Mouse (Mus musculus) heart, embryonic 14.5 days (tissue): Measurements from ENCODE around the gene Smarca2. TPM values are rescaled to one million over a fixed set of nuclear protein-coding genes. Genes with fewer than 3 reads are reported as not detected.
"Not testable (repeated sequence)": the region's sequence is repeated elsewhere in the genome, so short reads cannot be mapped to it uniquely, and the experiment has no call there.

Experiments
- ATAC-seq: fragments of 200-750 bp; cut with Nextera tagmentation; 2 replicates; pipeline ENCODE4 v1.8.0; 2017; ENCODE audit warnings: low read depth, moderate TSS enrichment; ENCODE audit not compliant: insufficient number of reproducible peaks, insufficient read depth, low FRiP score
- H3K27ac ChIP-seq, 2 experiments: fragments of 200-500 bp in 1 of 2; fragments of 300-500 bp in 1 of 2; sonication (generic) in 1 of 2; replicated peaks in 1 of 2; 2 replicates each; pipeline ENCODE4 v1.5.1; 2012 to 2014; ENCODE audit warnings: low read depth in 2 of 2, low read length in 2 of 2, control low read depth in 1 of 2, mild to moderate bottlenecking in 1 of 2, mixed read lengths in 1 of 2; ENCODE audit not compliant: control insufficient read depth in 1 of 2, insufficient read depth in 1 of 2
- H3K27me3 ChIP-seq: fragments of 300-500 bp; sonication (generic); 2 replicates; pipeline ENCODE4 v1.6.1; 2014; ENCODE audit warnings: mild to moderate bottlenecking, low read length, control low read depth; ENCODE audit not compliant: control insufficient read depth, insufficient read depth
- H3K36me3 ChIP-seq: fragments of 300-500 bp; sonication (generic); 2 replicates; pipeline ENCODE4 v1.6.1; 2014; ENCODE audit warnings: mild to moderate bottlenecking, control low read depth, low read length, mixed read lengths; ENCODE audit not compliant: control insufficient read depth, insufficient read depth
- H3K4me1 ChIP-seq, 2 experiments: fragments of 200-500 bp in 1 of 2; fragments of 300-500 bp in 1 of 2; sonication (generic) in 1 of 2; 2 replicates each; pipeline ENCODE4 v1.6.1; 2012 to 2014; ENCODE audit warnings: low read length in 2 of 2, control low read depth in 1 of 2, mixed read lengths in 1 of 2; ENCODE audit not compliant: control insufficient read depth in 2 of 2, insufficient read depth in 2 of 2
- H3K4me2 ChIP-seq: fragments of 300-500 bp; sonication (generic); 2 replicates; pipeline ENCODE4 v1.6.1; 2014; ENCODE audit warnings: mild to moderate bottlenecking, low read length
- H3K4me3 ChIP-seq, 2 experiments: fragments of 200-500 bp in 1 of 2; fragments of 300-500 bp in 1 of 2; sonication (generic) in 1 of 2; 2 replicates each; pipeline ENCODE4 v1.5.1; 2012 to 2014; ENCODE audit warnings: low read length in 2 of 2, mild to moderate bottlenecking in 2 of 2, control low read depth in 1 of 2, low read depth in 1 of 2, moderate library complexity in 1 of 2; ENCODE audit not compliant: control insufficient read depth in 1 of 2, insufficient read depth in 1 of 2
- H3K9ac ChIP-seq: fragments of 300-500 bp; sonication (generic); 2 replicates; pipeline ENCODE4 v1.6.1; 2014; ENCODE audit warnings: mild to moderate bottlenecking, low read length
- H3K9me3 ChIP-seq: fragments of 300-500 bp; sonication (generic); 2 replicates; pipeline ENCODE4 v1.6.1; 2016; ENCODE audit warnings: low read length, control low read depth; ENCODE audit not compliant: control insufficient read depth
- WGBS: fragments of 180-500 bp; shearing (Covaris S2); extraction: QIAGEN DNeasy Blood & Tissue Kit; methylation state at CpG from one replicate; pipeline ENCODE4 v1.1.7; 2014; 5-methylcytosine and 5-hydroxymethylcytosine counted together
- polyA plus RNA-seq: library from polyadenylated mRNA; unstranded; fragments of >200 nt; fragmentation: Nextera tagmentation; extraction: Ambion mirVana; gene quantifications from 2 replicates; pipeline ENCODE4 v1.2.1, GENCODE M21; 2014

Gene Smarca2
- polyA plus RNA-seq, 1 experiment from 2014 or later: 32.3 TPM

- no peak for ATAC-seq
- Histone ChIP-seq H3K36me3 (no peaks in the 10 kb centered on the region), H3K4me1 (peaks cover 8 to 10% of the 10 kb centered on the region in 2 experiments), H3K9ac (no peak overlapping the region), H3K4me2 (no peak overlapping the region), H3K4me3 (no peak overlapping the region), H3K27ac (no peak overlapping the region), H3K27me3 (no peaks in the 10 kb centered on the region), H3K9me3 (no peaks in the 10 kb centered on the region)
- WGBS: 65% methylated on average over 2 of the region's 2 CpGs
These were observed 128.2 kb downstream of the Smarca2 start for GRCm38 (mm10) chr19:26733055-26733454.

- ATAC-seq: no peak
- H3K4me2 ChIP-seq: 0 out of 2 replicates have a peak overlapping the region, but pooled peaks have one; percentile 19
- H3K36me3 ChIP-seq: no peaks in the 10 kb centered on the region
- 0 out of 2 replicates have a peak overlapping the region, but pooled peaks have one; percentile 28 for H3K9ac ChIP-seq
- peak overlapping the region; percentile 14 to 27; a peak in 1 of 4 replicates for H3K27ac ChIP-seq
- peaks cover 8% of the 10 kb centered on the region in 2 experiments for H3K4me1 ChIP-seq
- H3K4me3 ChIP-seq: no peak overlapping the region
- WGBS: 43% methylated on average over 7 of the region's 7 CpGs
- no peaks in the 10 kb centered on the region for H3K27me3 ChIP-seq
- H3K9me3 ChIP-seq: no peaks in the 10 kb centered on the region
These were observed 128.8 kb downstream of the Smarca2 start for GRCm38 (mm10) chr19:26733546-26734100.

GRCm38 (mm10) chr19:26734704-26735109 lies 129.9 kb downstream of the Smarca2 start:
- no peak overlapping the region for H3K9ac ChIP-seq
- ATAC-seq: no peak
- H3K4me1 ChIP-seq: peaks cover 8% of the 10 kb centered on the region in 2 experiments
- no peaks in the 10 kb centered on the region for H3K36me3 ChIP-seq
- no peaks in the 10 kb centered on the region for H3K9me3 ChIP-seq
- no peak overlapping the region for H3K4me3 ChIP-seq
- no peak overlapping the region for H3K27ac ChIP-seq
- H3K27me3 ChIP-seq: no peaks in the 10 kb centered on the region
- H3K4me2 ChIP-seq: no peak overlapping the region
- WGBS: 85% methylated on average over 10 of the region's 10 CpGs

- not testable (repeated sequence) for H3K27ac ChIP-seq, H3K27me3 ChIP-seq, ATAC-seq, H3K4me2 ChIP-seq, H3K36me3 ChIP-seq, H3K4me3 ChIP-seq, H3K9me3 ChIP-seq, H3K9ac ChIP-seq, H3K4me1 ChIP-seq
- WGBS: 84% methylated on average over 4 of the region's 4 CpGs
These were observed 140.2 kb downstream of the Smarca2 start for GRCm38 (mm10) chr19:26745021-26745420.

GRCm38 (mm10) chr19:26745567-26745966 lies 140.7 kb downstream of the Smarca2 start:
- H3K4me2 ChIP-seq: no peak overlapping the region
- H3K9me3 ChIP-seq: no peaks in the 10 kb centered on the region
- H3K4me1 ChIP-seq: peaks cover 2 to 9% of the 10 kb centered on the region in 2 experiments; a peak in 2 of 4 replicates
- no peak overlapping the region for H3K27ac ChIP-seq
- 85% methylated on average over 7 of the region's 7 CpGs for WGBS
- no peak overlapping the region for H3K9ac ChIP-seq
- H3K27me3 ChIP-seq: no peaks in the 10 kb centered on the region
- ATAC-seq: no peak
- no peak overlapping the region for H3K4me3 ChIP-seq
- no peaks in the 10 kb centered on the region for H3K36me3 ChIP-seq

GRCm38 (mm10) chr19:26746290-26746689 lies 141.4 kb downstream of the Smarca2 start:
- H3K4me2 ChIP-seq: no peak overlapping the region

GRCm38 (mm10) chr19:26746709-26747467 lies 142.0 kb downstream of the Smarca2 start:
- Histone ChIP-seq H3K4me3 (peak overlapping the region; percentile 56 to 66; a peak in 3 of 4 replicates), H3K9ac (peak overlapping the region; percentile 77), H3K4me1 (peaks cover 2 to 9% of the 10 kb centered on the region in 2 experiments; a peak in 2 of 4 replicates), H3K27ac (peak overlapping the region; percentile 89 to 97), H3K4me2 (peak overlapping the region; percentile 72), H3K9me3 (no peaks in the 10 kb centered on the region), H3K36me3 (peaks cover 2% of the 10 kb centered on the region), H3K27me3 (no peaks in the 10 kb centered on the region)
- no peak for ATAC-seq
- whole genome bisulfite sequencing: 52% methylated on average over 6 of the region's 6 CpGs

More at GRCm38 (mm10) chr19:26746290-26746689, 141.4 kb downstream of the Smarca2 start:
- H3K4me1 ChIP-seq: peaks cover 2 to 9% of the 10 kb centered on the region in 2 experiments; a peak in 2 of 4 replicates
- no peaks in the 10 kb centered on the region for H3K27me3 ChIP-seq
- no peak for ATAC-seq
- no peaks in the 10 kb centered on the region for H3K36me3 ChIP-seq
- no peak overlapping the region for H3K4me3 ChIP-seq
- H3K9ac ChIP-seq: no peak overlapping the region
- no peak overlapping the region; a peak in 1 of 4 replicates for H3K27ac ChIP-seq
- WGBS: 89% methylated on average over 10 of the region's 10 CpGs
- no peaks in the 10 kb centered on the region for H3K9me3 ChIP-seq
